Mouse (Mus musculus): ENCODE measurements at regions not wholly inside any gene's neighbourhood (a gene's known extent, or its start where the extent isn't known, plus 50 kb on each side); places are given as distances from the start of the nearest gene placed in this dataset.

- TF ChIP-seq POLR2A (IDR thresholded peaks at IDR 0.05; ENCODE audit: low read depth, low read length): no peak
- TF ChIP-seq CTCF (IDR thresholded peaks at IDR 0.05; ENCODE audit: extremely low read depth, insufficient read length, insufficient replicate concordance, low read depth, low read length): no peak
Measured at GRCm38 (mm10) chr10:23683078-23683477, 104.0 kb downstream of the Rps12 start.

Data from small intestine, adult 2 months (tissue).